Mouse (Mus musculus) embryonic facial prominence, embryonic 12.5 days (tissue): ENCODE measurements around the gene Clic3. TPM values are rescaled to one million over a fixed set of nuclear protein-coding genes. Genes with fewer than 3 reads are reported as not detected.
"Not testable (repeated sequence)": the region's sequence is repeated elsewhere in the genome, so short reads cannot be mapped to it uniquely, and the experiment has no call there.

Experiments
- ATAC-seq: fragments of 200-750 bp; cut with Nextera tagmentation; 2 replicates; pipeline ENCODE4 v1.8.0; 2017; ENCODE audit not compliant: insufficient number of reproducible peaks, insufficient read depth, low FRiP score, low TSS enrichment
- H3K27ac ChIP-seq: fragments of 300-500 bp; sonication (generic); 2 replicates; pipeline ENCODE4 v1.5.1; 2016; ENCODE audit warnings: mild to moderate bottlenecking
- H3K27me3 ChIP-seq: fragments of 300-500 bp; sonication (generic); 2 replicates; pipeline ENCODE4 v1.6.1; 2016; ENCODE audit warnings: mild to moderate bottlenecking, moderate library complexity
- H3K36me3 ChIP-seq: fragments of 300-500 bp; sonication (generic); 2 replicates; pipeline ENCODE4 v1.6.1; 2016; ENCODE audit warnings: mild to moderate bottlenecking
- H3K4me1 ChIP-seq: fragments of 300-500 bp; sonication (generic); 2 replicates; pipeline ENCODE4 v1.6.1; 2016
- H3K4me2 ChIP-seq: fragments of 300-500 bp; sonication (generic); replicated peaks from 2 replicates; pipeline ENCODE4 v1.6.1; 2016; ENCODE audit warnings: mild to moderate bottlenecking, moderate library complexity
- H3K4me3 ChIP-seq: fragments of 300-500 bp; sonication (generic); 2 replicates; pipeline ENCODE4 v1.5.1; 2016; ENCODE audit warnings: mild to moderate bottlenecking
- H3K9ac ChIP-seq: fragments of 300-500 bp; sonication (generic); 2 replicates; pipeline ENCODE4 v1.6.1; 2016; ENCODE audit warnings: mild to moderate bottlenecking, moderate library complexity
- H3K9me3 ChIP-seq: fragments of 300-500 bp; sonication (generic); 2 replicates; pipeline ENCODE4 v1.6.1; 2016; ENCODE audit warnings: mild to moderate bottlenecking, moderate library complexity
- WGBS: fragments of 180-500 bp; shearing (Covaris S2); methylation state at CpG from one replicate; pipeline ENCODE4 v1.1.7; 2016; 5-methylcytosine and 5-hydroxymethylcytosine counted together
- polyA plus RNA-seq: library from polyadenylated mRNA; unstranded; fragments of >200 nt; fragmentation: Nextera tagmentation; extraction: Ambion mirVana; gene quantifications from 2 replicates; pipeline ENCODE4 v1.2.1, GENCODE M21; 2016

Clic3 gene
- 1.4 and 1.8 TPM in 2 replicates for polyA plus RNA-seq

DNA sequence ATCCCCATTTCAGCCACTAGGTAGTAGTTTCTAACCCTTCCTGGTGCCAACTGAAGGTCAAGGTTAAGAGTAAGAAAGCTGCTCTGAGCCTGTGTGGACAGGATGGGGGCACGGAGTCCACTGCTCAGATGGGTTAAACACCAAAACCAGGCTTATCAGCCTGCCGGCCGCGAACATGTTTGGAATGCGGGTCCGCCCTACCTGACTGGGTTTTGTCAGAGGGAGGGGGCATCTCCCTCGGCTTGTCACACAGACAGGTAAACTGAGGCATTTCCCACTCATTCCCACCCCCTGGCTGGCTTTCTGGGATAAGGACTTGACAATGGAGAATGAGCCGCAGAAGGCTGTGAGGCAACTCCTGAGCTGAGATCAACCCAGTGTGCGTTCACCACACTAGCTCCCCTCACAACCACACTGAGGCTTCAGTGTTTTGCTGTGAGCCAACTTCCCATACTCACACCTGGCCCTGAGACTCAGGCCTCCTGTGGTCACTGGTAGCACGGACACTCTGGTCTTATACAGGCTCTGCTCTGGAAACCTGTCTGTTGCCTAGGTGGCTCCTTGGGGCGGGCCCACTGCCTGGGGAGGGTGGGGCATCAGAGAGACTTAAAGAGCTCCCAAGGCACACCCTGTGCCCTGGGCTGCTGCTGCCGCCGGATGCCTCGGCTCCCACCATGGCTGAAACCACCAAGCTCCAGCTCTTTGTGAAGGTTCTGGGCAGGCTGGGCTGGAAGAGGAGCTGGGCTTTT, at the start of gene Clic3:
Gene Clic3 (plus strand): TSS at position 634 of the 749 bp plus-strand sequence.
- H3K27ac ChIP-seq, result no peak within 1 kb of the TSS
- H3K9me3 ChIP-seq, result no peaks in the 10 kb centered on the region
- no peak for ATAC-seq
- no peak within 1 kb of the TSS for H3K4me3 ChIP-seq
- H3K27me3 ChIP-seq, result no peaks in the 10 kb centered on the region
- H3K4me1 ChIP-seq, result peaks cover 14% of the 10 kb centered on the region
- H3K9ac ChIP-seq, result no peak within 1 kb of the TSS
- WGBS, result 55% methylated on average over 14 of the region's 14 CpGs
- H3K4me2 ChIP-seq, result no peak within 1 kb of the TSS
- peaks cover 14% of the 10 kb centered on the region; the same call in 1 of the 2 replicates for H3K36me3 ChIP-seq

DNA sequence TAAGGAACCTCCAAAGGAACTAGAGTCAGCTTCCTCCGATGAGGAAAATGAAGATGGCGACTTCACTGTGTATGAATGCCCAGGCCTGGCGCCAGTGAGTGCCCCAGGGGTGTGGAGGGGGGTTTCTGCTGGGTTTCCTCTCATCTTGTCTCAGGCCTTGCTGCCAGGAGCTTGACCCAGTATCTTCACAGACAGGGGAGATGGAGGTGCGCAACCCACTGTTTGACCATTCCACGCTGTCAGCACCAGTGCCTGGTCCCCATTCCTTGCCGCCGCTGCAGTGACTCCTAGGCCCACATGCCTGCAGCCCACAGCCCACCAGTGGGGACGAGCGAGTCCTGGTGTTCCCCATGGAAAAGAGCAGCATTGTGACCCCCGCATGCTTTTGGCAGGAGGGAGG, 47.7 kb upstream of the Clic3 start:
- WGBS, result 87% methylated on average over 10 of the region's 10 CpGs
- Histone ChIP-seq H3K9me3 (no peaks in the 10 kb centered on the region), H3K4me2 (no peak overlapping the region), H3K9ac (no peak overlapping the region), H3K27me3 (peaks cover 13% of the 10 kb centered on the region), H3K4me3 (no peak overlapping the region), H3K4me1 (no peaks in the 10 kb centered on the region), H3K36me3 (no peaks in the 10 kb centered on the region), H3K27ac (no peak overlapping the region)
- ATAC-seq, result no peak

DNA sequence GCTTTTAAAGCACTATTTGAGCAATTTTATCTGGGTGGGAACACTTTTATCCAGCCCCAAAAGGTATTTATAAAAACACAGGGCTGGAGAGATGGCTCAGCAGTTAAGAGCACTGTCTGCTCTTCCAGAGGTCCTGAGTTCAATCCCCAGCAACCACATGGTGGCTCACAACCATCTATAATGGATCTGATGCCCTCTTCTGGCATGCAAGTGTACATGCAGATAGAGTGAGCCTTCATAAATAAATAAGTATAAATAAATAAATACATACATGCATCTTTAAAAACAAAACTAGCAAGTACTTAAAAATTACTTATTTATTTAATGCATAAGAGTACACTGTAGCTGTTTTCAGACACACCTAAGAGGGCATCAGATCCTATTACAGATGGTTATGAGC, 43.2 kb upstream of the Clic3 start:
- H3K27ac ChIP-seq, H3K4me3 ChIP-seq, ATAC-seq, H3K9ac ChIP-seq, H3K4me1 ChIP-seq, H3K9me3 ChIP-seq, H3K4me2 ChIP-seq, H3K27me3 ChIP-seq, H3K36me3 ChIP-seq: not testable (repeated sequence)

DNA sequence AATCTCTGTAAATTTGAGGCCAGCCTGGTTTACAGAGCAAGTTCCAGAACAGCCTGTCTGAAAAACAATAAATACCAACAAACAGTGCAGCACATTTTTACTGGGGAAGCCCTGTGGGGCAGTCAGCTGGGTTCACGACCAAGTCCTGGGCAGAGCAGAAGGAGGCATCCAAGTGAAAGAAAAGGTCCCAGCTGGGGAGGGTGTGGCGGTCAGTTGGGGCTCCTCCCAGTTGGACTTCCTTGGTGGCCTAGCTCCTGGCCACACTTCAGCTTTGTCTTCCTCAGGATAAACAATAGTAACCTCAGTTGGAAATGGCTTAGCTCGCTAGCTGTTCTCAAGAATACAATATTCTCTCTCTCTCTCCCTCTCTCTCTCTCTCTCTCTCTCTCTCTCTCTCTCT, 39.2 kb upstream of the Clic3 start:
- Histone ChIP-seq H3K4me2 (no peak overlapping the region), H3K36me3 (no peaks in the 10 kb centered on the region), H3K4me3 (no peak overlapping the region), H3K9me3 (no peaks in the 10 kb centered on the region), H3K4me1 (no peaks in the 10 kb centered on the region), H3K27ac (no peak overlapping the region), H3K27me3 (peaks cover under 1% of the 10 kb centered on the region; the same call in 1 of the 2 replicates), H3K9ac (no peak overlapping the region)
- WGBS, result 25% methylated on average over 3 of the region's 3 CpGs
- ATAC-seq, result no peak

- Histone ChIP-seq H3K9me3 (no peaks in the 10 kb centered on the region), H3K27me3 (peaks cover 42% of the 10 kb centered on the region), H3K36me3 (no peaks in the 10 kb centered on the region), H3K27ac (no peak overlapping the region), H3K4me1 (no peaks in the 10 kb centered on the region), H3K4me2 (no peak overlapping the region), H3K9ac (no peak overlapping the region), H3K4me3 (no peak overlapping the region)
- ATAC-seq, result no peak
- WGBS, result 24% methylated on average over 3 of the region's 3 CpGs
Measured at GRCm38 (mm10) chr2:25421896-25422295, 34.7 kb upstream of the Clic3 start.

DNA sequence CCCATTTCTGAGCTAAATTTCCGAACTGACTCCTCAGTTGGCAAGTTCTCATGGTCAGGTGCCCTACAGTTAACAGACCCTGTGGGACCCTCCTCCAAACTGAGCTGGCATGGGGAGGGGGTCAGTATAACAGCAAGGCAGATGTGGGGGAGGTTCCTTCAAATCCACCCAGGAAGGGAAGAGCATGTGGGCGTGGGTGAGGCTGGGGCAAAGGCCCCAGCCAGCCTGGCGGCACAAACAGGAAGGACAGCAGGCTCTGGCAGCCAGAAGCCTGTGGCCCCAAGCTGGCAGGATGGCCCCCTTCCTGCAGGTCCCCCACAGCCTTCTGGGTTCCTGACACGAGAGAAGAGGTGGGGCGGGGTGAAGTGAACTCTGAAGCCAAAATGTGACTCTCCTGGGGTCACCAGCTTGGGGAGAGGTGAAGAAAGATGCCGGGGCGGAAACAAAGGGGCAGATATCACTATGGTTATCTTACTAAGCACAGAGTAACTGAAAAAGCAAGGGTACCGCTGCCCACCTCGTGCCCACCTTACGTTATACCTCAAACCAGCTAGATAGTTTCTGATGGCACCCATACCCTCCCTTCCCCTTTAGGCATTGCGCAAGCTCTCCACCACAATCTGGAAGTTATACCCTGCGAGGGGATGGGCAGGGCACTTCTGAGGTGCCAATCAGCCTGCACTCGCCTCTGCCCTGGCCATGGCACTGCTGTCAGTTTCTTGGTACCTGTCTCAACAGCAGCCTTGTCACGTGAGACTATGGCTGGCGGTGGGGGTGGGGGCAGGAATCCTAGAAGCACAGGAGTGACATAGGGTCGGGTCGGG, 33.8 kb upstream of the Clic3 start, which contains the start of gene Fut7:
Gene Fut7 (plus strand): TSS at position 681 of the 824 bp plus-strand sequence.
- Histone ChIP-seq H3K4me2 (no peak within 1 kb of the TSS), H3K27ac (no peak within 1 kb of the TSS), H3K27me3 (peaks cover 42% of the 10 kb centered on the region), H3K36me3 (no peaks in the 10 kb centered on the region), H3K4me1 (no peaks in the 10 kb centered on the region), H3K9ac (no peak within 1 kb of the TSS), H3K9me3 (no peaks in the 10 kb centered on the region), H3K4me3 (no peak within 1 kb of the TSS)
- WGBS, result 63% methylated on average over 17 of the region's 17 CpGs
- ATAC-seq, result no peak

DNA sequence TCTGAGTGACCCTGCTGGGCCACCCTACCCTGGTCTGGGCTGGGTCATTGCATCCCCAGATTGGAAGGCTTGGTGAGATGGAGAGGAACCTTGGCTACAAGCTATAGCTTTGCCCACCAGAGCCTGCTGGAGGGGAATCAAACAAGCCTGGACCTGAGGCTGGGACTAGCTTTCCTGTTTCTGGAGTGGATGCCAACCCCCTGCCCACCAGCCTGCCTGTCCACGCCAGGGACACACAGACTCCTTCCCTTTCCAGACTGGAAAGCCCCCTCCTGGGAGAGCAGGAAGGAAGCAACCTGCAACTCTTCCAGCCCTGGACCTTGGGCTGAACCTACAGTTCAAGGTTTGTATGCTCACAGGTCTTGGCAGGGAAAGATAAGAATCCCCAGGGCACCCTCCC, 33.0 kb upstream of the Clic3 start:
- ATAC-seq, result no peak
- Histone ChIP-seq H3K36me3 (no peaks in the 10 kb centered on the region), H3K27me3 (peaks cover 42% of the 10 kb centered on the region), H3K4me1 (no peaks in the 10 kb centered on the region), H3K4me2 (no peak overlapping the region), H3K9me3 (no peaks in the 10 kb centered on the region), H3K27ac (no peak overlapping the region), H3K9ac (no peak overlapping the region), H3K4me3 (no peak overlapping the region)
- 60% methylated on average over 1 of the region's 1 CpGs for WGBS

GRCm38 (mm10) chr2:25425481-25425880, 31.2 kb upstream of the Clic3 start:
- no peak overlapping the region for H3K4me2 ChIP-seq
- ATAC-seq, result no peak
- H3K9ac ChIP-seq, result no peak overlapping the region
- 52% methylated on average over 27 of the region's 27 CpGs for WGBS
- H3K27ac ChIP-seq, result no peak overlapping the region
- no peaks in the 10 kb centered on the region for H3K36me3 ChIP-seq
- H3K27me3 ChIP-seq, result peaks cover 60% of the 10 kb centered on the region
- H3K9me3 ChIP-seq, result no peaks in the 10 kb centered on the region
- no peak overlapping the region for H3K4me3 ChIP-seq
- H3K4me1 ChIP-seq, result peaks cover 6% of the 10 kb centered on the region; the same call in 1 of the 2 replicates

DNA sequence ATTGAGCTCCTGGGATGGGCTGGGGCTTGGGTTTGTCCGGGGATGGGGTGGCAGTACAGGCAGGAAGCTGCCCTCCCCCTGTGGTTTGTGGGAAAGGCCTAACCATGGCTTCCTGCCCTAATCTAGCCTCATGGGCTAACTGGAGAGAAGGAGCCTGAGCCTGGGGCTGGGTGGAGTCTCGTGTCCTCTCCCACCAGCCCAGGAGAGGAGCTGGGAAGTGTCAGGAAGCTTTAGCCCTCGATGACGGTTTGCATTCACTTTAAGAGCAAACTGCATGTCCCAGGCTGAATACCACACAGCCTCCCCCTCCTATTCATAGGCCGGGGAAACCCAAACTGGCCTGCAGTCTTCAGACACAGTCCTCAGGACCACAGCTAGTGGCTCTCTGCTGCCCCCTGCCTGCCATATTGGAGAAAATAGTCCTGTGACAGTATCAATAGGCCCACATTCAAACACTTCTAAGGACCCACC, 29.9 kb upstream of the Clic3 start:
- ATAC-seq, result no peak
- H3K36me3 ChIP-seq, result no peaks in the 10 kb centered on the region
- WGBS, result 28% methylated on average over 5 of the region's 5 CpGs
- H3K27me3 ChIP-seq, result peaks cover 65% of the 10 kb centered on the region
- H3K4me3 ChIP-seq, result no peak overlapping the region
- no peaks in the 10 kb centered on the region for H3K9me3 ChIP-seq
- no peak overlapping the region for H3K4me2 ChIP-seq
- no peak overlapping the region for H3K27ac ChIP-seq
- H3K9ac ChIP-seq, result peak overlapping the region; percentile 34; the same call in 1 of the 2 replicates
- peaks cover 6% of the 10 kb centered on the region; the same call in 1 of the 2 replicates for H3K4me1 ChIP-seq

DNA sequence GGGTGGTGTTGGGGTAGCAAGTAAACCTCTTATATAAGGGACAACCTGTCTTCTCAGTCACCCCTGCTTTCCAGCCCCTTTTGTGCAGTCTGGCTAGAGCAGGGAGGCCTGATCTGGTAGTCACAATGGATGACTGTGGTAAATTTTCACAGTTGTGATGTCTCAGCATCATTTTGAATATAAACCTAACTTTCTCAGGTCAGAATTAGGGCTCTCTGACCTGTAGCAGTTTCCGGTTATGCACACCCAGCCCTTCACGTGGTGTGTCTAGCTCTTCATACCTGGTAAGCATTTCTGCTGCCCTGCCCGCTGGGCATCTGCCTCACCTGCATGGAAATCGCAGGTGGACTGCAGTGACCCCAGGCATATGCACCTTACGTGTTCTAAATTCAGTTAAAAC, 29.4 kb upstream of the Clic3 start:
- 88% methylated on average over 5 of the region's 5 CpGs for WGBS
- ATAC-seq, result no peak
- H3K36me3 ChIP-seq, result no peaks in the 10 kb centered on the region

GRCm38 (mm10) chr2:25428442-25429236, 28.0 kb upstream of the Clic3 start, which contains the start of gene Abca2:
Gene Abca2 (plus strand): TSS chr2:25428703.
- Histone ChIP-seq H3K9me3 (no peaks in the 10 kb centered on the region), H3K27ac (peak within 1 kb of the TSS; percentile 47), H3K9ac (peak within 1 kb of the TSS; percentile 73), H3K4me3 (peak within 1 kb of the TSS; percentile 80), H3K27me3 (peaks cover 53% of the 10 kb centered on the region), H3K4me1 (peaks cover 6% of the 10 kb centered on the region; the same call in 1 of the 2 replicates), H3K4me2 (peak within 1 kb of the TSS; percentile 93), H3K36me3 (no peaks in the 10 kb centered on the region)
- under 1% methylated on average over 82 of the region's 89 CpGs for WGBS
- peak; percentile 78 for ATAC-seq

More for the DNA sequence above, 29.4 kb upstream of the Clic3 start:
- Histone ChIP-seq H3K4me2 (no peak overlapping the region), H3K4me3 (no peak overlapping the region), H3K4me1 (peaks cover 6% of the 10 kb centered on the region; the same call in 1 of the 2 replicates), H3K27me3 (peaks cover 65% of the 10 kb centered on the region), H3K9ac (no peak overlapping the region), H3K9me3 (no peaks in the 10 kb centered on the region), H3K27ac (no peak overlapping the region)
